Mouse (Mus musculus) left cerebral cortex, postnatal 36 days (tissue): ENCODE data around the gene Dcaf11. TPM values are rescaled to one million over a fixed set of nuclear protein-coding genes. Genes with fewer than 3 reads are reported as not detected.
A peak's percentile ranks its signal among the peaks of the same experiment; 100 is the strongest.

Source experiments
- DNase-seq, 2 experiments: peaks; one replicate each; pipeline ENCODE4 v3.0.0; 2021 to 2022; ENCODE audit warnings: low spot score in 2 of 2, mixed read lengths in 1 of 2
- intact Hi-C: fragments of 180-260 bp; cut with DNase I; formaldehyde crosslinking; loops from one replicate; pipeline ENCODE4 v1.15.1; 2025
- total RNA-seq, 2 experiments: library from RNA; stranded (reverse); gene quantifications; 2 replicates each; pipeline ENCODE4 v1.2.3; 2021

The Dcaf11 gene
- total RNA-seq, 2 experiments from 2014 or later = 76.9 to 82.1 TPM

DNA sequence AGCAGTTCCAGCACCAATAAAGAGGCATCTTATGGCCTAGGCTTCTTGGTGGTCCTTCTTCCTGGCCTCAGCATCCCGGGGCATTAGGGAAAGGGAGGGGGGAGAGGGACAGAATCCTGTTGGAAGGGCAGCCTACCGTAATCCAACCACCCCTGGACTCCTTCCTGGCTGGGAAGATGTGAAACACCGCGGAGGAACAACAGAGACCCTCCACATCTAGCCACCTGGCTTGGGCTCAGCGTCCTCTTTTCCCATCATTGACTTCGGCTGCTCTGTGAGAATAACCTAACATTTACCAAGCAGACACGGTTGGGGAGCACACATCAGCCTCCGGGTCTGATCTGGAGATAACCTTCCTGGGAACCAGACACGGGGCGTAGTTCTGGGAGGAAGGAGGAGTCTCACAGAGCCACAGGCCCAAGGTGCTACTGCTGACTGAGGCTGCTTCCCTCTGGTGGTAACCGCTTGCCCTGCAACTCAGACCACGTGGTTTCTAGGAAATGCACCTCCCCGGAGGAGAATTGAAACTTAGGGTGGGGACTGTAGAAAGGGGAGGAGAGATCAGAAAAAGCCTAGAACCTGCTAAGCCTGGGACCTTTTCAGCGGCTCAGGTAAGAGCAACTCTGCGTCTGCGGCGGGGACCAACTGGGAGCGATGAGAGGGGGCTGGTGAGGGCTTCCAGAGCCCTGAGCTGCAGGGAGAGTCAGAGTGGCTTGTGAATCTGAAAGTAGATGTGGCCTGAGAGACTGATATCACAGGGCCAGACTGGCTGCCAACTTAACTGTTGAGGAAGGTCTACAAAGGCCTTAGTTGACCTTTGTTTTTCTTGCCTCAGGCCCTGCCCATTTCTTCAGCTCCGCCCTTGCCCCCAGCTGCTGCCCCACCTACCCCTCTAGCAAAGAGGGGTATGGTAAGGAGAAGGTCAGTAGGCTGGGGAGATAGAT, 44.1 kb downstream of the Dcaf11 start:
- intact Hi-C loops = no loop called here

GRCm38 (mm10) chr14:55604823-55605222, 45.0 kb downstream of the Dcaf11 start:
- no peak for DNase-seq
- intact Hi-C loops = no loop called here

More for the DNA sequence above, 44.1 kb downstream of the Dcaf11 start:
- peak; percentile 73 to 84 for DNase-seq

DNA sequence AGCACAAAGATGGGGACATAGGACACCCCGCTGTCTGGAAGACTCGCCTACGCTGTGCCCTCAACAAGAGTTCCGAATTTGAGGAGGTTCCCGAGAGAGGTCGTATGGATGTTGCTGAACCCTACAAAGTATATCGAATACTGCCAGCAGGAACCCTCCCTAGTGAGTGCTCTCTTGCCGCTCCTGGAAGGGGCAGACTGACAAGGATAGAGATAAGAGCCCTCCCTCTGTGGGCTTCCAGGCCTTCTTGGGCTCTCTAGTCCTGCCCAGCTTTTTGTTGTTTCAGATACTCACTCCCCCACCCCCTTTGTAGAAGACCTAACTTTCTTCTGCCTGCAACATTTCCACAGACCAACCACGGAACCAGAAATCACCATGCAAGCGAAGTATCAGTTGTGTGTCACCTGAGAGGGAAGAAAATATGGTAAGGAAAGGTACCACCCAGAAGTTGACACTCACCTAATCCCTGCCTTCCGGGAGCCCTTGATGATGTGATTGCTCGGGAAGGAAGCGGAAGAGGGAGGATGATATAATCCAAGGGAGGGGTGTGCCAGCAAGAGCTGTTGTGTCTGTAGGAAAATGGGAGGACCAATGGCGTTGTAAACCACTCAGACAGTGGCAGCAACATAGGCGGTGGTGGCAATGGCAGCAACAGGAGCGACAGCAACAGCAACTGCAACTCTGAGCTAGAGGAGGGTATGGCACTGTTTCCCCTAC, 46.1 kb downstream of the Dcaf11 start:
- no peak for DNase-seq
- intact Hi-C loops = no loop called here

DNA sequence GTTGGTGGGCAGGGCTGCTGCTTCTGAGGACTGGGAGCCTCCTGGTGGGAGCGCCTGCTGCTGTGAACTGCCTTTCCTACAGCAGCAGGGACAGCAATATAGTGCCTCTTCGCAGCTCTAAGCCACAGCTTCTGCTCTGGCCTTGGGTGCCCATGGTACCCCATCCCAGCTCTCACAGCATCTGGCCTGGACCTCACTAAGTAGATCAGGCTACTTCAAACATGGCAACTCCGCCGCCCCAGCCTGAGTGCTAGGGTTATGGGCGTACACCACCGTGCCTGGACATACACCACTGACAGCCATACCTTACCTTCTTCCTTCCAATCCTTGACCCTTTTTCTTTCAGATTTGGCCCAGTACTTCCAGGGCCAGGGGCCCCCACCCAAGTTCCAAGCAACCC, 48.5 kb downstream of the Dcaf11 start:
- DNase-seq = no peak
- intact Hi-C loops = no loop called here

- DNase-seq = no peak
- intact Hi-C loops = no loop called here
These were observed 53.5 kb downstream of the Dcaf11 start for GRCm38 (mm10) chr14:55613346-55613745.

DNA sequence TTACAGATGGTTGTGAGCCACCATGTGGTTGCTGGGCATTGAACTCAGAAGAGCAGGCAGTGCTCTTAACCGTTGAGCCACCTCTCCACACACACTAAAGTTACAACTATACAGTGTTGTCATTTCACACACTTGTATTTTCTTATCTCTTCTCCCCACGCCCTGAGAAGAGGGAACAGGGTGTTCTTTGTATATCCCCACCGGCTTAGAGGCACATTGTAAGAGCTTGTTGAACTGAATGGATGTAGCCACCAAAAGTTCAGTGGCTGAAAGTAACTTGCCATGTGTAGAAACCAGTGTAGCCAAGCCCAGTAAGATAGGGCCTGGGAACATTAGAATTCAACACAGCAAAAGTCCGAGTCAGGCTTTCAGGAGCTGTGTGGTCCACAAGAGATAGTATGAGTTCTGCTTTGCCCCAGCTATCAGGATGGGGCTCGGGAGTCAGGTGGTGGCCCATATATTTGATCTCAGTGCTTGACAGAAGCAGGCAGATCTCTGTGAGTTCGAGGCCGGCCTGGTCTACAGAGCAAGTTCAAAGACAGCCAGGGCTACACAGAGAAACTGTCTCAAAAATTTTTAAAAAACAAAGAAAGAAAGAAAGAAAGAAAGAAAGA, 54.9 kb downstream of the Dcaf11 start:
- no peak for DNase-seq
- intact Hi-C loops = no loop called here

GRCm38 (mm10) chr14:55615876-55616275, 56.1 kb downstream of the Dcaf11 start:
- intact Hi-C loops = no loop called here
- no peak for DNase-seq

GRCm38 (mm10) chr14:55616844-55617243, 57.0 kb downstream of the Dcaf11 start:
- DNase-seq = no peak
- intact Hi-C loops = no loop called here

DNA sequence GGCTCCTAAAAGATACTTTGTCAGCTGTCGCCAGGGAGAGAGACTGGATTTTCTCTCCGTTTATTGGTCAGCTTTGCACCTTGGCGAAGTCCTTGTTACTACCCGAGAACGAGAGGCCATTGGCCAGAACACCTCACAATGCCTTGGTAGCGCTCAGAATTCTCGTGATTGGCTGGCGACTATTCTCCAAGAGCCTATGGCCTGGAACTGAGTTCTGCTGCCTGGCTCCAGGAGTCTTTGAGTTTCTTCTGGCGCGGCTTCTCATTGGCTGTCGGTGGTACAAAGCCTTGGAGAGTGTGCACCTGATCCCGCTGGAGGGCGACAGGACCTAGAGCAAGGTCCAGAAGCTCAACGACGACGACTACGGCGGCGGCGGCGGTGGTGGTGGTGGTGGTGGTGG, 58.0 kb downstream of the Dcaf11 start, which contains the start of gene Rec8:
Rec8 (plus strand) TSS at position 216 of the 400 bp plus-strand sequence.
- DNase-seq = no peak
- intact Hi-C loops = no loop called here

- intact Hi-C loops = no loop called here
- DNase-seq = no peak
These were observed 58.8 kb downstream of the Dcaf11 start for GRCm38 (mm10) chr14:55618486-55619195.

Other genes with a start within 250 kb of the Dcaf11 start
- gene Dhrs4, start 81.2 kb upstream of the Dcaf11 start, total RNA-seq = 10 to 100 TPM; 17.5 to 19.1 TPM
- gene Carmil3, start 69.4 kb upstream of the Dcaf11 start, total RNA-seq = 10 to 100 TPM; 34.4 to 63.1 TPM
- gene Cpne6, start 49.6 kb upstream of the Dcaf11 start, total RNA-seq = 100 to 1,000 TPM; 163 to 211 TPM
- under 1 TPM; 0.44 to 0.77 TPM for gene Nrl, start 35.0 kb upstream of the Dcaf11 start, total RNA-seq
- 10 to 100 TPM; 24.8 to 28.9 TPM for gene Pck2, start 19.7 kb upstream of the Dcaf11 start, total RNA-seq
- 1 to 10 TPM in 1 of 2 experiments, not detected in 1; 1.0 TPM for gene A730061H03Rik, start 400 bp downstream of the Dcaf11 start, total RNA-seq
- gene Fitm1, start 15.6 kb downstream of the Dcaf11 start, total RNA-seq = not detected
- gene Psme1, start 18.1 kb downstream of the Dcaf11 start, total RNA-seq = 10 to 100 TPM; 41.9 to 50.1 TPM
- 10 to 100 TPM; 49.0 to 52.7 TPM for gene Emc9, start 25.3 kb downstream of the Dcaf11 start, total RNA-seq
- gene Psme2, start 31.1 kb downstream of the Dcaf11 start, total RNA-seq = 10 to 100 TPM; 42.3 to 45.4 TPM
- 10 to 100 TPM; 30.4 to 33.5 TPM for gene Rnf31, start 31.7 kb downstream of the Dcaf11 start, total RNA-seq
- 10 to 100 TPM in 1 of 2 experiments, 1 to 10 TPM in 1; 9.1 to 11.6 TPM for gene Irf9, start 43.6 kb downstream of the Dcaf11 start, total RNA-seq
- 1 to 10 TPM; 1.6 to 4.4 TPM for gene Rec8, start 58.0 kb downstream of the Dcaf11 start, total RNA-seq
- 100 to 1,000 TPM; 112 to 122 TPM for gene Ipo4, start 76.0 kb downstream of the Dcaf11 start, total RNA-seq
- gene Gm49378, start 77.9 kb downstream of the Dcaf11 start, total RNA-seq = 1 to 10 TPM in 1 of 2 experiments, under 1 TPM in 1; 0.84 to 4.9 TPM
- gene Tm9sf1, start 83.8 kb downstream of the Dcaf11 start, total RNA-seq = 10 to 100 TPM; 39.0 to 41.9 TPM
- gene Tssk4, start 90.2 kb downstream of the Dcaf11 start, total RNA-seq = 1 to 10 TPM in 1 of 2 experiments, under 1 TPM in 1; 0.49 to 1.6 TPM
- gene Mdp1, start 100.5 kb downstream of the Dcaf11 start, total RNA-seq = 10 to 100 TPM; 39.1 to 41.7 TPM
- gene Gmpr2, start 111.9 kb downstream of the Dcaf11 start, total RNA-seq = 10 to 100 TPM; 20.6 to 24.9 TPM
- 100 to 1,000 TPM; 310 to 333 TPM for gene Nedd8, start 112.1 kb downstream of the Dcaf11 start, total RNA-seq
- gene Tinf2, start 121.8 kb downstream of the Dcaf11 start, total RNA-seq = 10 to 100 TPM; 15.2 to 16.9 TPM
- not detected for gene Tgm1, start 153.9 kb downstream of the Dcaf11 start, total RNA-seq
- 10 to 100 TPM; 50.6 to 50.9 TPM for gene Rabggta, start 162.3 kb downstream of the Dcaf11 start, total RNA-seq
- gene Dhrs1, start 185.7 kb downstream of the Dcaf11 start, total RNA-seq = 10 to 100 TPM; 78.5 to 83.9 TPM
- 10 to 100 TPM; 10.5 to 12.5 TPM for gene Nop9, start 185.7 kb downstream of the Dcaf11 start, total RNA-seq
- 1 to 10 TPM; 2.5 to 3.0 TPM for gene Cideb, start 198.5 kb downstream of the Dcaf11 start, total RNA-seq
- gene Ltb4r2, start 201.4 kb downstream of the Dcaf11 start, total RNA-seq = under 1 TPM; 0.20 to 0.67 TPM
- under 1 TPM; 0.29 to 0.59 TPM for gene Ltb4r1, start 206.0 kb downstream of the Dcaf11 start, total RNA-seq
- 1 to 10 TPM; 3.8 to 8.0 TPM for gene Adcy4, start 224.1 kb downstream of the Dcaf11 start, total RNA-seq
- gene Ripk3, start 228.9 kb downstream of the Dcaf11 start, total RNA-seq = under 1 TPM in 1 of 2 experiments, not detected in 1; 0.89 TPM